Comparison of ENCODE assay signal across 18 mouse cellular contexts in the genomic region with DNA sequence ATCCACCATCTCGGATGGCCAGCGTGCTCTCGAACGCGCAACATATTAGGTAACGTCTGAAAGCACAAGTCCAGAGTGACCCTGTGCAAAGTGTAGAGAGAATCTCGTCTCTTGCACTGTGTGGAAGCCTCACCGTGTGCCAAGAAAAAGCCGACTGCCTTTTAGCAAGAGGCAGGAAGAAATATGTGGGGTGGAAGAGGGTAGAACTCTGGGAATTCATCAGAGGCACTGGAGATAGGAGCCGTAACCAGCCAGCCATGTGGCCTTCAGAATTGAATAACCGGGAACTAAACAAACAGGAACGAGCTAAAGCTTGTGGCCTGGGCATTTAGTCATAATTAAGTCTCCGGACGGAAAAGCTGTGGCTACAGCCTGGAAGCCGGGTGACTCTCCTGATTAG. TPM values are rescaled to one million over a fixed set of nuclear protein-coding genes. Genes with fewer than 3 reads are reported as not detected.
A peak's percentile ranks its signal among the peaks of the same experiment; 100 is the strongest.
DNase-seq lines count a peak whose midpoint lies in the region; ATAC-seq and TF ChIP-seq lines count a peak whose summit lies in the region.
"Had no signal": no experiment of that assay in that cellular context is flagged by ENCODE, and none has a peak within 500 bp of the region (broad histone marks: within the 10 kb centered on the region; RNA-seq: fewer than 3 reads in every experiment).

No protein-coding gene starts in this region.

- no peak overlapping the region for H3K4me3 ChIP-seq in kidney, embryonic 14.5 days (ENCODE audit: low read length)
- no peak overlapping the region for H3K4me3 ChIP-seq in embryonic fibroblast, embryonic 13.5 days (ENCODE audit: insufficient read depth, low read length)
- H3K4me3 ChIP-seq: megakaryocyte, embryonic 14.5 days had no signal

- TF ChIP-seq CTCF in embryonic fibroblast, embryonic 13.5 days (IDR thresholded peaks at IDR 0.05; ENCODE audit: borderline replicate concordance, insufficient read depth, low read length), result no peak

- H3K27ac ChIP-seq in kidney, embryonic 14.5 days (ENCODE audit: low read depth, low read length), result peak overlapping the region; percentile 77
- H3K27ac ChIP-seq in embryonic fibroblast, embryonic 13.5 days (ENCODE audit: insufficient read depth, low read length), result peak overlapping the region; percentile 83
- H3K27ac ChIP-seq: hindbrain, postnatal 0 days had no signal

- H3K9ac ChIP-seq in kidney, embryonic 14.5 days (ENCODE audit: low read depth, low read length), result no peak overlapping the region
- H3K9ac ChIP-seq: liver, postnatal 0 days had no signal

- peaks cover 32% of the 10 kb centered on the region for H3K36me3 ChIP-seq in kidney, embryonic 14.5 days (ENCODE audit: control insufficient read depth, insufficient read depth, low read length)

- peak; percentile 17 for DNase-seq in adrenal gland, postnatal 10 days
- DNase-seq in adrenal gland, adult 8-10 months, result no peak
- no peak for DNase-seq in kidney, adult 9 months
- peak; percentile 58 for DNase-seq in adipocyte (ENCODE audit: low spot score)
- no peak for DNase-seq in retina, postnatal 1 day
- DNase-seq in urinary bladder, postnatal 36 days (ENCODE audit: low spot score in 2 of 2), result no peak
- DNase-seq: cerebellum, postnatal 14 days; gastrocnemius, postnatal 14 days; kidney, adult 11 months; liver; liver, postnatal 0 days; lung, postnatal 14 days; spleen, adult 18-20 months had no signal

- no peaks in the 10 kb centered on the region for H3K9me3 ChIP-seq in kidney, embryonic 14.5 days (ENCODE audit: control insufficient read depth, low read length)
- H3K9me3 ChIP-seq: megakaryocyte, embryonic 14.5 days had no signal

- no peak overlapping the region; the same call in 1 of the 2 replicates for H3K4me2 ChIP-seq in kidney, embryonic 14.5 days (replicated peaks; ENCODE audit: low read depth, low read length)

- 0 out of 2 replicates have a peak, but pooled peaks have one; percentile 2 for ATAC-seq in kidney, embryonic 14.5 days (ENCODE audit: low FRiP score, low TSS enrichment)
- ATAC-seq: hindbrain, postnatal 0 days; liver, postnatal 0 days; midbrain, embryonic 16.5 days had no signal

- 29% methylated on average over 15 of the region's 15 CpGs for WGBS in kidney, embryonic 14.5 days

- no peak for TF ChIP-seq POLR2A in embryonic fibroblast, embryonic 13.5 days (IDR thresholded peaks at IDR 0.05; ENCODE audit: low read depth, low read length)

- H3K27me3 ChIP-seq in kidney, embryonic 14.5 days (ENCODE audit: control insufficient read depth, insufficient read depth, low read length), result no peaks in the 10 kb centered on the region

- peaks cover 29% of the 10 kb centered on the region for H3K4me1 ChIP-seq in kidney, embryonic 14.5 days (ENCODE audit: control insufficient read depth, insufficient read depth, low read length)
- H3K4me1 ChIP-seq in embryonic fibroblast, embryonic 13.5 days (ENCODE audit: control insufficient read depth, insufficient read depth, low read length), result peaks cover 25% of the 10 kb centered on the region

RNA-seq across cellular contexts. Expression of gene Ifngr2, which starts 9.8 kb away (rescaled TPM):
- 10 to 100 TPM; 27.5 to 31.9 TPM for total RNA-seq in adrenal gland, postnatal 10 days (2021)
- total RNA-seq in adrenal gland, adult 8-10 months (2022), result 10 to 100 TPM; 21.8 to 35.9 (median 29.7) TPM
- polyA plus RNA-seq in kidney, embryonic 14.5 days (2014; fragmentation: Nextera tagmentation; extraction: Ambion mirVana), result 36.0 and 45.7 TPM in 2 replicates
- 85.7 and 104 TPM in 2 replicates for polyA plus RNA-seq in embryonic fibroblast, embryonic 13.5 days (2011; ENCODE audit: insufficient read length, low read depth, missing spikeins)

RNA-seq across cellular contexts. Expression of gene Tmem50b, which starts 40.9 kb away (rescaled TPM):
- 10 to 100 TPM; 33.8 to 38.3 TPM for total RNA-seq in adrenal gland, postnatal 10 days (2021)
- 10 to 100 TPM; 46.4 to 63.8 (median 60.6) TPM for total RNA-seq in adrenal gland, adult 8-10 months (2022)
- polyA plus RNA-seq in kidney, embryonic 14.5 days (2014; fragmentation: Nextera tagmentation; extraction: Ambion mirVana), result 20.0 and 34.7 TPM in 2 replicates
- 25.4 and 27.7 TPM in 2 replicates for polyA plus RNA-seq in embryonic fibroblast, embryonic 13.5 days (2011; ENCODE audit: insufficient read length, low read depth, missing spikeins)

Comparison
In these comparisons a context has a peak if more than half of its experiments do, and no peak if none do; other contexts are left out.
1. DNase-seq: peak in adrenal gland, postnatal 10 days (single experiment) and adipocyte (single experiment); none in adrenal gland, adult 8-10 months (single experiment), kidney, adult 9 months (single experiment), retina, postnatal 1 day (single experiment) and urinary bladder, postnatal 36 days (0 of 2).